8 mouse cellular contexts compared by ENCODE assay signal in the genomic region with DNA sequence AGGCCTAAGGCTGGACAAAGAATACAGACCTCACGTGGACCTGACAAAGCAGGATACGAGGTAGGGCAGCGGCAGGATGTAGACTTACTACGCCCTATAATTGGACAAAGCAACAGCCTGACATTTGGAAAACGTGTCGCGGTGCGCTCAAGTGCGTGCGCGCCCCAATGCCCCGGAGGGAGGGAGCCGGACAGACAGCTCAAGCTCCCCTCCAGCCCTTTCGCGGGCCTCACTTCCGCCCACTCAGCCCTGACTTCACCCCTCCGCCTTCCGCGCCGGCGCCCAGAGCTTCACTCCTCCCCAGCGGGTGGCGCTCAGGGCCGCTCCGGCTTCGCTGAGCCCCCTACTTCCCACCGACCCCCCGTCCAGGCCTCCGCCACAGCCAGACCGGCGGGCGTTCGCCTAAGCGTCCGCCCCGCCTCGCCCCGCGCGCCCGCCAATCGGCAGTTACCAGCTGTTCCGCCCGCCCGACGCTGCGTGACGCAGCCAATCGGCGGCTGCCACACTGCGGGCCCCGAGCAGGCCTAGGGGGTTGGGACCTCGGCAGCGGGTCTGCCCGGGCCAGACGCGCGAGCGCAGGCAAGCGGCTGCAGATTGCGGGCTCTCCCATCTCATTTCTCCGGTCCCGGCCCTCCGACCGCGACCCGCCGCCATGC. TPM values are rescaled to one million over a fixed set of nuclear protein-coding genes. Genes with fewer than 3 reads are reported as not detected.
DNase-seq lines count a peak whose midpoint lies in the region; ATAC-seq and TF ChIP-seq lines count a peak whose summit lies in the region.

Gene Pdia3 (plus strand): TSS at position 389 of the 656 bp plus-strand sequence.
Gene Catsper2 (minus strand): TSS at position 406 of the 656 bp plus-strand sequence.

- H3K9ac ChIP-seq in embryonic facial prominence, embryonic 13.5 days = peak within 1 kb of the TSS; percentile 98
- peak within 1 kb of the TSS; percentile 99 for H3K9ac ChIP-seq in limb, embryonic 13.5 days
- peak within 1 kb of the TSS; percentile 96 for H3K9ac ChIP-seq in midbrain, embryonic 16.5 days (ENCODE audit: low read depth, low read length)

- H3K27ac ChIP-seq in embryonic facial prominence, embryonic 13.5 days = peak within 1 kb of the TSS; percentile 95
- H3K27ac ChIP-seq in kidney, adult 2 months (ENCODE audit: insufficient read depth, low read depth, low read length) = peak within 1 kb of the TSS; percentile 91
- peak within 1 kb of the TSS; percentile 98 for H3K27ac ChIP-seq in limb, embryonic 13.5 days
- peak within 1 kb of the TSS; percentile 94 for H3K27ac ChIP-seq in midbrain, embryonic 16.5 days (ENCODE audit: low read length)

- no peaks in the 10 kb centered on the region for H3K9me3 ChIP-seq in embryonic facial prominence, embryonic 13.5 days
- H3K9me3 ChIP-seq in limb, embryonic 13.5 days = no peaks in the 10 kb centered on the region
- no peaks in the 10 kb centered on the region for H3K9me3 ChIP-seq in midbrain, embryonic 16.5 days (replicated peaks; ENCODE audit: control insufficient read depth, low read length, poor library complexity, severe bottlenecking)

- DNase-seq in 3134 (ENCODE audit: extremely low read depth, insufficient read length, low spot score) = peak; percentile 98
- DNase-seq in adrenal gland, postnatal 36 days = peak; percentile 98 to 99
- DNase-seq in heart, adult 18-20 months = peak; percentile 95 to 99
- DNase-seq in kidney, adult 2 months = peak; percentile 97
- peak; percentile 94 to 95 for DNase-seq in spleen, postnatal 10 days (ENCODE audit: low spot score in 2 of 2)

- WGBS in embryonic facial prominence, embryonic 13.5 days = under 1% methylated on average over 65 of the region's 68 CpGs
- 1% methylated on average over 68 of the region's 68 CpGs for WGBS in kidney, adult 2 months
- under 1% methylated on average over 68 of the region's 68 CpGs for WGBS in limb, embryonic 13.5 days
- under 1% methylated on average over 66 of the region's 68 CpGs for WGBS in midbrain, embryonic 16.5 days

- peaks cover 16% of the 10 kb centered on the region for H3K36me3 ChIP-seq in embryonic facial prominence, embryonic 13.5 days
- H3K36me3 ChIP-seq in kidney, adult 2 months (ENCODE audit: control insufficient read depth, insufficient read depth, low read length) = no peaks in the 10 kb centered on the region; the same call in 1 of the 2 replicates
- peaks cover 27% of the 10 kb centered on the region for H3K36me3 ChIP-seq in limb, embryonic 13.5 days
- H3K36me3 ChIP-seq in midbrain, embryonic 16.5 days (ENCODE audit: control insufficient read depth, insufficient read depth, low read length) = no peaks in the 10 kb centered on the region

- peak within 1 kb of the TSS; percentile 73 for H3K4me3 ChIP-seq in embryonic facial prominence, embryonic 13.5 days
- H3K4me3 ChIP-seq in kidney, adult 2 months (ENCODE audit: insufficient read depth, low read depth, low read length) = peak within 1 kb of the TSS; percentile 88
- H3K4me3 ChIP-seq in limb, embryonic 13.5 days = peak within 1 kb of the TSS; percentile 98
- peak within 1 kb of the TSS; percentile 99 for H3K4me3 ChIP-seq in midbrain, embryonic 16.5 days (ENCODE audit: low read depth, low read length)

- ATAC-seq in embryonic facial prominence, embryonic 13.5 days (ENCODE audit: insufficient number of reproducible peaks, insufficient read depth, low FRiP score, low TSS enrichment, low read depth) = peak; percentile 100
- peak; percentile 99 for ATAC-seq in limb, embryonic 13.5 days (ENCODE audit: low FRiP score, low read depth)
- peak; percentile 99 for ATAC-seq in midbrain, embryonic 16.5 days

- peaks cover 21% of the 10 kb centered on the region for H3K4me1 ChIP-seq in embryonic facial prominence, embryonic 13.5 days
- peaks cover 16% of the 10 kb centered on the region for H3K4me1 ChIP-seq in kidney, adult 2 months (ENCODE audit: control insufficient read depth, insufficient read depth, low read length)
- H3K4me1 ChIP-seq in limb, embryonic 13.5 days = peaks cover 30% of the 10 kb centered on the region
- peaks cover 26% of the 10 kb centered on the region for H3K4me1 ChIP-seq in midbrain, embryonic 16.5 days (ENCODE audit: control insufficient read depth, insufficient read depth, low read length)

- peak; percentile 23; the same call in 1 of the 2 replicates for TF ChIP-seq CTCF in kidney, adult 2 months (conservative IDR thresholded peaks at IDR 0.05; ENCODE audit: insufficient read depth, insufficient read length, low read depth, low read length)

- H3K27me3 ChIP-seq in embryonic facial prominence, embryonic 13.5 days = no peaks in the 10 kb centered on the region
- no peaks in the 10 kb centered on the region for H3K27me3 ChIP-seq in kidney, adult 2 months (replicated peaks; ENCODE audit: control insufficient read depth, insufficient read depth, low read length)
- no peaks in the 10 kb centered on the region for H3K27me3 ChIP-seq in limb, embryonic 13.5 days
- no peaks in the 10 kb centered on the region for H3K27me3 ChIP-seq in midbrain, embryonic 16.5 days (ENCODE audit: control insufficient read depth, insufficient read depth, low read depth, low read length)

- TF ChIP-seq POLR2A in kidney, adult 2 months (IDR thresholded peaks at IDR 0.05; ENCODE audit: low read depth, low read length) = peak; percentile 53

- H3K4me2 ChIP-seq in embryonic facial prominence, embryonic 13.5 days = peak within 1 kb of the TSS; percentile 68
- peak within 1 kb of the TSS; percentile 70 for H3K4me2 ChIP-seq in limb, embryonic 13.5 days (replicated peaks)
- H3K4me2 ChIP-seq in midbrain, embryonic 16.5 days (ENCODE audit: low read length) = peak within 1 kb of the TSS; percentile 79

RNA-seq across cellular contexts. Expression of gene Pdia3, which starts in this region (rescaled TPM):
- total RNA-seq in adrenal gland, postnatal 36 days (2021) = 100 to 1,000 TPM; 412 to 415 TPM
- polyA plus RNA-seq in embryonic facial prominence, embryonic 13.5 days (2015; fragmentation: Nextera tagmentation; extraction: Ambion mirVana) = 657 and 685 TPM in 2 replicates
- 100 to 1,000 TPM; 113 to 144 TPM for total RNA-seq in heart, adult 18-20 months (2021)
- 239 and 531 TPM in 2 replicates for polyA plus RNA-seq in kidney, adult 2 months (2012; rRNA removed)
- polyA plus RNA-seq in limb, embryonic 13.5 days (2015; fragmentation: Nextera tagmentation; extraction: Ambion mirVana) = 760 and 810 TPM in 2 replicates
- polyA plus RNA-seq in midbrain, embryonic 16.5 days (2015; fragmentation: Nextera tagmentation; extraction: Ambion mirVana) = 377 and 397 TPM in 2 replicates

RNA-seq across cellular contexts. Expression of gene Catsper2, which starts in this region (rescaled TPM):
- 1 to 10 TPM; 1.9 to 2.9 TPM for total RNA-seq in adrenal gland, postnatal 36 days (2021)
- 3.3 and 3.8 TPM in 2 replicates for polyA plus RNA-seq in embryonic facial prominence, embryonic 13.5 days (2015; fragmentation: Nextera tagmentation; extraction: Ambion mirVana)
- 1 to 10 TPM; 3.1 to 4.4 TPM for total RNA-seq in heart, adult 18-20 months (2021)
- polyA plus RNA-seq in kidney, adult 2 months (2012; rRNA removed) = 1.0 and 1.7 TPM in 2 replicates
- polyA plus RNA-seq in limb, embryonic 13.5 days (2015; fragmentation: Nextera tagmentation; extraction: Ambion mirVana) = 3.0 TPM in 2 replicates
- 4.1 and 6.0 TPM in 2 replicates for polyA plus RNA-seq in midbrain, embryonic 16.5 days (2015; fragmentation: Nextera tagmentation; extraction: Ambion mirVana)

Comparison
In these comparisons a context has a peak if more than half of its experiments do, and no peak if none do; other contexts are left out.
1. Peak in every context shown above with its lines: DNase-seq, ATAC-seq, H3K4me3 ChIP-seq and H3K27ac ChIP-seq.